Mouse (Mus musculus) retina, embryonic 14.5 days (tissue): ENCODE data around the gene Lmo4.

Source experiments
- DNase-seq: peaks from one replicate; pipeline ENCODE4 v3.0.0-alpha.2; 2015; ENCODE audit warnings: low spot score

Gene Lmo4

DNA sequence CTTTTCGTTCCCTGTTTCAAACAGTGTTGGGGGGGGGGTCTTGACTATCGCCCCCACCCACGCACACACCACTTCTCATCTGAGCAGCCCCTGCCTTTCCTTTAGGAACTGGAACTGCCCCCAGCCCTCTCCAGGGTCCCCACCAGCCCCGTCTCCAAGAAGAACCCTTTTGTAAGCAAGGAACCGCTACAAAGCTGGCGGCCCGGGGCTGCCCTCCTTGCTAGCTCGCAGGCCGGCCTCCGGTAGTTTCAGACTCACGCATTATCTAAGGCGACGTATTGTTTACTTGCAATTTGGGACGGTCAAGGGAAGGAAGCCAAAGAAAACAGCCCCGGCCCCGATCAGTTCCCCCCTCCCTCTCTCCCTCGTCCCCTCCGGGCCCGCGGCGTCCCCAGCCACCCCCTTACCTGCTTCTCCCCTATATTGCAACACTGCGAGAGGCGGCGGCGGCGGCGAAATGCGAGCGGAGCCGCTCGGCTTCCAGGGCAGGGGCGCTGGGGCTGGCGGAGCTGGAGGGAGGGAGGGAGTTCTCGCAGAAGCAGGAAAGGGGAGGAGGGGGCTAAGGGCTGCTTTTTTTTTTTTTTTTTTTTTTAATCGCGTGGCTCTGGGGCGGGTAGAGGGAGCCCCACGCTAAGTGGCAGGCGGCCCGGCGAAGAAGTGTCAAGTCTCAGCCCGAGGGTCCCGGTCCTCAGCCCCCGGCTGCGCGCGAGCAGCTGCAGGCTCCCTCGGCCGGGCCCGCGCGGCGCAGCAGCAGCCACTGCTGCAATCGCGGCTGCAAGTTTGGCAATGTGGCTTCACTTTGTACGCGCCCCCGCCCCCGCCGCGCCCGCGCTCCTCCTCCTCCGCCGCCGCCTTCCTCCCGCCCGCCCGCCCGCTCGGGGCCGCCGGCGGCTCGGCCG lies at the start of gene Lmo4:
TSS of gene Lmo4 (minus strand) at position 808 of the 899 bp plus-strand sequence.
- peak; percentile 76 for DNase-seq

DNA sequence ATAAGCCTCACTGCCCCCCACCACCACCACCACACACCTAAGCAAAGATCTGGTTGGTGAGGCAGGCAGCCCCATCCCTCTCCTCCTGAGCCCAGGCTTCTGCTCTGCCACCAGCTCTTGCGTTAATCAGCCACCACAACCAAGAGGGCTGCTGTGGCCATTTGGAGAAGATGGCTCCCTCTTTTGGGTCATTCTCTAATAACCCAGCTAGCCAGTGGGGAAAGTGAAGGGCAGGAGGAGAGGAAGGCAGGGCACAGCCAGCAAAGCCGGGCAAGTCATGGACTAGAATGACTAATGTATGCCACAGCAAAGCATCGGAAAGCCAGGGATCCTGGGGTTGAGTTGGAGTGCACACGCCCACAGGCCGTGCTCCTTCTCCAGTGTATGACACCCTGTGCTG lies 49.3 kb upstream of the Lmo4 start:
- DNase-seq = no peak

DNA sequence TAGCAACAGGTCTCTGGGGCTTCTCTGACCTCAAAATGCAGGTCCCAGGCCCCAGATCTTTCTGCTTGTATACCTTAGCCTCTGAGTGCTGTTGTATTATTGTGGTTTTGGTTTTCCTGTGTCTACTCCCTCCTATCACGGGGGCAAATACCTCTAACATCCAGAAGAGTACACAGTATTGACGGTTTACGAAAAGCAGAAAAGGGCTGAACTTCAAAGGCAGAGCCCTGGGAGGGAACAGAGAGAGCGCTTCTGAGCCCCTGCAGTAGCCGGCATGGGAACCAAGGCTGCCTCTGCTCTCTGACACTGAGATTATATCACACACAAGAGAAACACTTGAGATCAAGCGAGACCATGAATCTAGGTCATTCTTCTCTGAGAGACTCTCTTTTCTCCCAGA lies 48.0 kb upstream of the Lmo4 start:
- no peak for DNase-seq

DNA sequence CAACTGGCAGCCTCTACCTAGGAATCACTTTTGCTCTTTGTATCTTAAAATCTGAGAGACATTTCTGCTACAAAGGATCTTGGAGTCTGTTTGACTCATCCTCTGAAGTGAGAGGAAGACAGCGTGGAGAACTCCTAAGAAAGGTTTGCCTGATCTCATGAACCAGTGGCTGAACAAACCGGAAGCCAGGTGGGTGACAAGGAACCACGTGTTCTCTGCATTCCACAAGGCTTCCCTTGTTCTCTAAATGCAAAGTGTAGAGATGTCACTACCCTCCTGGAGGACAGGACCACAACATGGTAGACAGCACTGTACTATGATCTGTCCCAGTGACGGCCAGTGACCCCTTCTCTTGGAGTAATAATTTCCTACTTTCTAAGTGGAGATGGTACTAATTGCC lies 47.1 kb upstream of the Lmo4 start:
- no peak for DNase-seq

DNA sequence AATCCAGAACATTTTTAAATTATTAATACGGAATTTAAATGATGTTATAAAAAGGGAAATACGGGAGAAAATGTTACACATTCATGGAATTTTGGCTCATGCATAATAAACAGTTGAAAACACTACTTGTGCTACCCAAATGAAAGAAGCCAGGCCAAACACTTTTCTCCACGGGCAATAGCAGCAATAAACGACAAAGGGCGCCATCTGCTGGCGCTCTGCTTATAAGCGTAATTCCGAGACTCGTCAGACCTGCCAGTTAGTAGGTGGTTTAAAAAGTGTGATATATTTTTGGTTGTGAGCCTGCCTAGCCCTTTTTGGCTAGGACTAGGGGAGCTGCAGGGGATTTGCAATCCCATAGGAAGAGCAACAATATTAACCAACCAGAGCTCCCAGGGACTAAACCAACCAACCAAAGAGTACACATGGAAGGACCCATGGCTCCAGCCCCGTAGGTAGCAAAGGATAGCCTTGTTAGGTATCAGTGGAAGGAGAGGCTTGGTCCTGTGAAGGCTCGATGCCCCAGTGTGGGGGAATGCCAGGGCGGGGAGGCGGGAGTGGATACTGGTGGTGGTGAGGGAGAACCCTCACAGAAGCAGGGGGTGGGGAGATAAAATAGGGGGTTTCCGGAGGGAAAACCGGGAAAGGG lies 37.1 kb upstream of the Lmo4 start:
- peak; percentile 92 for DNase-seq

DNA sequence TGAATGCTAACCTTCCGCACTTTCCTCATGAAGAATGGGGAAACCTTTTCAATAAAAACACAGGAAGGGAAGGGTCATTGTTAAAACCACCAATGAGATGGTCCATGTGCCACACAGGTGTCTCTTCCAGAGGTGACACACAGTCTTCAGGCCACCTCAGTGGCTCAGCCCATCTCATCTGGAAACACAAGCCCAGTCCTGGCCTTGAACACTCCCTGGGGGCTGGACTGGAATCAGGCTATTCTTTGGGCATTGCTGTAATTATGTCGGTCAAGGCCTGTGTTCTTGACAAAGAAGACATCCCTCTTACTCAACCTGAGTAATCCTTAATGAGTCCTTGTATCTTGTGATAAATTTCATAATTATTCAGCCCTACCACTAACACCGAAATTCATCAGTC lies 36.1 kb upstream of the Lmo4 start:
- no peak for DNase-seq

DNA sequence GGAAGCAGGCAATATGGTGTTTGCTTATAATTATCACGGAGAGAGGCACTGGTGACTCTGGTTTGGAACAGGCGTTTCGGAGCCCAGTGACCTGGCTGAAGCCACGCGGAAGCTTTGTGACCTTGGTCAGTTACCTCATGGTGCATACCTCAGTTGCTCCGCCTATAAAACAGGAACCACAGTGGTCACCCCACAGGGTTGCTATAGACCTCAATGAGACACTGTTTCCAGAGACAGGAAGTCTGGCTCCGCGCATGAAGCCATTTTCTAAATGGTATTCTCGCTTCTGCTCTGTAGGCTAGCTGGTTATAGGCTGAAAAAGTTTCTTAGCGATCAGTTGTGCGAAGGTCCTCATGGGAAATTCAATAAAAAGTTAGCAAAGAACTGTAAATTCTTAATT lies 33.5 kb upstream of the Lmo4 start:
- DNase-seq = no peak

DNA sequence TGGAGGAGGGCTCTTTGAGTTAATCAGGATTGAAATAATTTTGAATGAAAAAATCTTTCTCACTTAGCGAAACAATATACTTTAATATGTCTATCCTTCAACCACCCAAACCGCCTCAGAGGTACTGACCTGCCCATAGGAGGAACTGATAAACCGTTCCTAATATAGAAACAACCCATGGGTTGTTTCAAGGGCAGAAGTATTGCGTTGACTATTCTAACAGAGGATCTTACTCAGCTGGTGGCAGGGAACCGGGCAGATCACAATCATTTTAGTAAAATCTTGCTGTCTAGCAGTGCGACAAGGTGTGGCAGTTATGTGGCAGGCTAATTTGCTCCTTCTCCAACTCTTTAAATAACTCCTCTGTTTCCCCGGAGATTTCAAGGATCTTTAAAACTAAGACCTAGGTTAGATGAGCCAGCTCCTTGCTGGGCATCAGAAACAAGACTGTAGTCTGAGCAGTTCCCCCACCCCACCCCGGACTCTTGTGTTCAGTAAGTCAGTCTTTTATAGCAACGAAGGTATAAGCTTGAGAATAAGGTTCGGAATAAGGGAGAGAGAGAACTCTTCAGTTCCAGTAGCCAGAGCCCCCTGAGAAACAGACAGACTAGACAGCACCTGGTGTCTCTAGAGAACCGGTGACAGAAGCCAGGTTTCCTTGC lies 27.5 kb upstream of the Lmo4 start:
- no peak for DNase-seq

DNA sequence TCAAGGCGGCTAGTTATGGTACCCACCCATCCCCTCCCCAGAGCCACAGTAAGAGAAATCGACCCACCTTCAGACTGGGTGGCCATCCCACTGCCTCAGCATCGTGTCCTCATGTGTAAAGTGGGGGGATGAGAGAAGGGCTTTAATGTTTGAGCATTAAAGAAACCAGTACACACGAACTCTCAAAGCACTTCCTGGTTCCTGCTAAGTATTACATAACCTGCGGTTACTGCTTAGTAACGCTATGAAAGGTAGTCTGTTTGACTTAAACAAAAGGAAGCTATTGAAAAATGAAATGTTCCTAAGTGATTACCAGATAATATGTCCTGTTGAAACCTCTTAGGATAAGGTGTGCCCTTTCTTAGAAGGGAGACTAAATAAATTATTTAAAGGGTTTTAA lies 26.9 kb upstream of the Lmo4 start:
- no peak for DNase-seq

DNA sequence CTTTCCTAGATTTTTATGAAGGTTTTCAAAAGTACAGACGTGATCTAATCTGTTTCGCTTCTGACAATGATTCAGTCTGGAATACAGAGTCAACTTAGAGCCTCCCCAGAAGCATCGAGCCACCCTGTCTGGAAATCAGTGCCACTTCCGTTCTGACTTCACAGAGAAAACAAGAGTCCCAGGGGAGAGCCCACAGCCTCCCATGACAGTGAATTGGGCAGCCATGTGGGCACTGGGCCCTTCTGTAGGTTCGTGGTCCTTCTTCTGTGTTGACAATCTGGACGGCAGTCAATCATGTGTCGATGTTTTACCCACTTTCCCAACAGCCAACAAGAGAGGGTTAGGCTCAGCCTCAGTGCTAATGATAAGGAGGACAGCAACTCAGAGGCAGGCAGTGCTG lies 26.4 kb upstream of the Lmo4 start:
- no peak for DNase-seq

DNA sequence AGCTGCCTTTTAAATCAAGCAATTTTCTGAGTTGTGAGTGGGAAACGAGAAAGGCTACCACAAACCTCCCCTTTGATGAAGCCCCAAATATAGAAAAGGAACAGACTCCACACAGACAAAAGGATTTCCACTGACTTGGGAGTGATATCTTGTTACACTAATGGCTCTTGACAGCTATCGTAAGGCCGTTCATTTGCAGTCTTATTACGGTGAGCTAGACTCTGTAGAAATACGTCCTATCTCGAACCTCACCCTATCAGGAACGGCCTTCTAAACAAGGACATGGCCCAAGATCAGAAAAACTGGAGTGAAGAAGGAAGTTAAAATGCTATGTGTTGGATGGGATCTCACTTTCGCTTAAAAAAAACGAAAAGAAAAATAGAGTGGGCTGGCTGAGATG lies 25.0 kb upstream of the Lmo4 start:
- DNase-seq = peak; percentile 72

DNA sequence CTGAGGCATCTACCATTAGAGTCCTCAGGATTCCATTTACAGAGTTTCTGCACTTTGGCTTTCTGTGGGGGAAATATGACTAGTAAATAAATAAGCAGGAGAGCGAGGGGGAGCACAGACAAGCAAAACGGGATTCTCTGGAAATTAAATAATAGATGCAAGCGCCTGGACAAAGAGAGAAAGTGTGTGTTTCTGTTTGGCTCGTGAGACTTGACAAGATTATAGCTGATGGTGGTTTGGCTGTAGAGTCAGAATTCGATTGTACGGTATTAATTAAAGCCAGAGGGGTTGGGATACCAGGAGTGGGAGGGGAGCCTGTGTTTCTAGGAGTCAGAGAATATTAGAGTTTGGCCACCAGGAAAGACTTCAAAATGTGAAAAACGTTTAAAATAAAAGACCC lies 24.3 kb upstream of the Lmo4 start:
- DNase-seq = no peak

DNA sequence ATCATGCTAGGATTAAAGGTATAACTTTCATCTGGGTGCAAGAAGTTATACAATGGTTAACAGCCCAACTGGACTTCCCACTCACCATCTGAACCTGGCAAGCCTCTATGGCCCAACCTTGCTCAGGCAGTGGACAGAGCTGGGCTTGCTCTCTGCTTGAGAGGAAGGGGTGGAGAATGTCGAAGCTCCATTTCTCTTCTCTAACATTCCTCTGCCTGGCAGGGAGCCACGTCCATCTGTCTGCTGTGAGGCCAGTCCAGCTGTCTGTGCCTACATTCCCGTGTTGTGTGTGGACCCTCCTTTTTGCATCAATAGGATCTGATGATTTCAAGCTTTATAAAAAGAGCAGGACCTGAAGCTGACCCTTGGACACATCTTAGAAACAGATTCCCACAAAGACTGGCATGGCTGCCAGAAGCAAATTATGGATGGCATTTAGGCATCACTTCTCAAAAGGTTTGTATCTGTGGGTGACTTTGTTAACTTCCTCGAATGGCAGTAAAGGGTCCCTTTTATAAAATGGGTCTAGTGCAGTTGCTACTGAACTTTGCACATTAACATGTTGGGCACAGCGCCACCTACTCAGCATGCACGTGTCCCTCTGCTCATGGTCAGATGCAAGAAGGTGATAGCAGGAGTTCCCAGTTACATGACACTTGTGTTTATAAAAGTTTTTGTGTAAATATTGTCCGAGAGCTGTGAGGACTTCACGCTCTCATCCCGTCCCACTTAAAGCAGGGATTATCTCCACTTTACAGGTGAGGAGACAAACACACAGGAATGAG lies 20.6 kb upstream of the Lmo4 start:
- no peak for DNase-seq

DNA sequence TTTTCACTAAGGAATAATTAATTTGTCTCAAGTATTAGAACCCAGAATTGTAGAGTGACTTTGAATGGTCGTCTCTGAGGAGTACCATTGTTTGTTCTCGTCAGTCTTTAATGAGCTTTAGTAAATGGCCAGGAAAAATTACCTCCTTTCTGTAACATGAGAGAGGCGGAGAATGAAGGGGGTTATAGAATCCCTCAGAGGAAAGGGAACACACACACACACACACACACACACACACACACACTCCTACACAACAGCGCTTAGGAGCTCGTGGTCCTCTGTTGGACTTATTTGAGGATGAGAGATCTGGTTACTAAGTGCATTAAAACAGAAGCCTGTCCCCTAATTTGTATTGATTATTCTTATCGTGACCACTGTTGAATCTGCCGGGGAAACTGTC lies 19.6 kb upstream of the Lmo4 start:
- DNase-seq = no peak

DNA sequence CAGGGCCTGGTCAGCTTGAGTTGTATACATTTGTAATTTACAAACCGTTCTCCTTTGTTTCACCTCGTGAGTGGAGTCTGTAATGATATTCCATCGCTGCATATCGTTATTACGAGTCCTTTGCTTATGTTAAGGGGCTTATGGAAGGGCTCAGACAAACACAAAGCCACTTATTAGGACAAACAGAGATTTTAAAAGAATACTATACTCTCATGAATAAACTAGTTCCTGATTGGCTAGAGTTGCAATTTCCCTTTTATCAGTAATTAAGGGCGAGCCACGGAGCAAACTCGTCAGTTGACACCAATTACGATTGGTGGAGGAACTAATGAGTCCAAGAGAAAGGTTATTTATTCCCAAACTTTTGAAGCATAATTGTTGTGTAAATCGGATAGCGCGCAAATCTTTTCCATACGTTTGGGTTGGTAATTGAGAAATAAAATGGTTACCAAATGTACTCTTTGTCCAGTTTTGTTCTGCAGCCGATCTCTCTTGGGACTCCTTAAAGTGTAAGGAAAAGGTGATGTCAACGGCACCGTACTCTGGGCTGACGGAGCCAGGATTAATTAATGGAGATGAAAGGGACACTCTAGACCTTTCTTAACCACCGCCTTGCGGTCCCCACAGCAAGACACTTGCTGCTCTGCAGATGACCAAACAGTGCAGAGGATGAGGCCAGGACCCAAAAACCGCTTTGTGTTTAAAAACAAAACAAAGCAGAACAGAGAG lies 18.5 kb upstream of the Lmo4 start:
- DNase-seq = no peak

DNA sequence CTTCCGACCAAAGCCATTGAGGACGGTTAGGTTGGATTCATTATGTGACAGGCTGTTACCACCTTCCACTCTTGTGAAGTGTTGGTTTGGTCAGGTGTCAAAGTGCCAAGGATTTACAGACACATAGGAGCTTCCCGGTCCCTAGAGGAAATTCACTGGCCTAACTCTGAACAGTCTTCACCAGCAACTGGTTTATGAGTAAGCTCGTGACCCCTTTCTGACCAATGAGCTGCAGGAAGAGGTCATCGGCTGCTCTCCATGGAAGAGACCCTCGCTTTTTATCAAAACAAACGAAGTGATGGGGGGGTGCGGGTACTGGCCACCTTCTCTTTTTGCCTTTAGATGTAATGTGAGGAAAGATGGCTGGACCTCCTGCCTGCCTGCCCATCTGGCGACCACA lies 17.4 kb upstream of the Lmo4 start:
- DNase-seq = no peak

DNA sequence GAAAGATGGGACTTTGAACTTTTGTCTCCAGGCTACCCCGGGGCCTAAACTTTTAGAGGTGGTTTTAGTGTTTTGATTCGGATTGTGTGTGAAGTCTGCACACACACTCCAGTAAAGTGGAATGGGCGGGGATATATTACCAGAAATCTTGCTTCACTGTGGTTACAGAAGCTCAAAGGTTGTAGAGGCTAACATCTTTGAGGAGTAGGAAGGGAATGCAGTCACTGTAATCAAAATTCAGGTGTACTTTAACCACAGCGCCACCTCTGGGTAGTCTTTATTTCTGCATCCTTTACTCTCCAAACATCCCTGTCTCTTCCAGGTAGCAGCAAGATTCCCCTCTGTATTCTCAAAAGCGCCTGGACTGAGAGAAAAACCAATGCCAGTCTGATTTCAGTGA lies 2.5 kb upstream of the Lmo4 start:
- peak; percentile 80 for DNase-seq

DNA sequence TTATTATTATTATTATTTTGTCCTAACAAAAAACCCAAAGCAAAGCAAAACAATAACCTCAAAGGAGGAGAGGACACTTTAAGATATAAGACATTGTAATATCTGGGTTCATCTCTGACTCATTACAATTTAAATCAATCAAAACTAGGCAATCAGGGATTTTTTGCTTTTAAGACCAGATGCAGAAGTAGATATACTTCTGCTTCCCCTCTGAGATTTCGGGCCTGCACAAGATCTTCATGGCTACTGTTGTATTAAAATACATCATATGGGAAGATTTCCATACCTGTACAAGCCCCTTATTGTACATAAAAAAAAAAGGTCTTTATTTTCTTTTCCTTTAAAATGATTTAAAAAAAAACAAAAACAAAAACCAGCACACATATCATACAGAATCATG lies 1.9 kb upstream of the Lmo4 start:
- no peak for DNase-seq

DNA sequence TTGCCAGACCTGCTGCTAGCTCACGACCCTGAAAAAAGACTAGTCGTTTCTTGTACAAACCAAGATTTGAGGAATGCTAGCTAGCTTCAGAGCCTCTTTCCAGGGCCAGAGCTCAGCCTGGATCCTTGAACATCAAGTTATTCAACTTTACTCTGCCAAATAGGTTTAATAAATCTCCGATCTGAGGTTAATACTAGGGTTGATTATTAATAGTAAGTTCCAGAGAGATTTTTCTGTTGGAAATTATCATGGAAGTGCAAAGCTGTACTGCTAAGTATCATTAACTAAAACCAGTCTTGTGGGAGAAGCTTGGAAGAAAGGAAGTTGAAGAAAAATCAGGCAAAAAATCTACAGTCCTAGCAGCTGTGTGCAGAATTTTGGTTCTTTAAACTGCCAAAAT lies 1.2 kb upstream of the Lmo4 start:
- DNase-seq = no peak

DNA sequence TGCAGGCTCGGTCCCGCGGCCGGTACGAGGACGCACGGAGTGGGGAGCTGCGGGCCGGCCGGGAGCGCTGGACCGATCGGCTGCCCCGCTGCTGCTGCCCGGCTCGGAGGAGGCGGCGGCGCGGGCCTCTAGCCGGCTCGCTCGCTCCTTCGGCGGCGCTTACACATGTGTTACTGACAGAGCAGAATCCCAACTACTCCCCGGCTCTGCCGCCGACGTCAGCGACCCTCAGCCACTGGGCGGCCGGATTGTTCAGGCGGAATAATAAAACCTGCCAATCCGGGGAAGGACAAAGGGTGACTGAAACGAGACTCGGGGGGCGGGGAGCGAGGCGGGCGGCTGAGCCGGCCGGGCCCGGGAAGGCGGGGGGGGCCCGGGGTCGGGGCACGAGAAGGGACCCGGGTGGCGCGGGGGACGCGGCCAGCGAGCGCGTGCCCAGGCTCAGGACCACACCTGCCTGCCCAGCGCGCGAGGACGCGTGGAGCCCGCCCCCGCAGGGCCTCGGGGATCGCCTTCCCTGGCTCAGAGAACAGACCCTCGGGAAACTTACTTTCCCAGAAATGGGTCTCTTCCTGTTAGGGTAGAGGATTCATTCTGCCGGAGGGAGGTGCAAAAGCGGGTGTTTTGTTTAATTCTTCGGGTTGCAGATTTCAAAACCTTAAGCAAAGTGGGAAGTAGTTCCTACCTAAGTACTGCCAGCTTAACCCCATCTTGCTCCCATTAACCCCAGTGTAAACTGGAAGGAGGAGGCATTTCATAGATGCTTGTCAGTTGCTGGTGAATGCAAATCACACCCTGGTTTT lies 532 bp upstream of the Lmo4 start:
- DNase-seq = peak; percentile 96

DNA sequence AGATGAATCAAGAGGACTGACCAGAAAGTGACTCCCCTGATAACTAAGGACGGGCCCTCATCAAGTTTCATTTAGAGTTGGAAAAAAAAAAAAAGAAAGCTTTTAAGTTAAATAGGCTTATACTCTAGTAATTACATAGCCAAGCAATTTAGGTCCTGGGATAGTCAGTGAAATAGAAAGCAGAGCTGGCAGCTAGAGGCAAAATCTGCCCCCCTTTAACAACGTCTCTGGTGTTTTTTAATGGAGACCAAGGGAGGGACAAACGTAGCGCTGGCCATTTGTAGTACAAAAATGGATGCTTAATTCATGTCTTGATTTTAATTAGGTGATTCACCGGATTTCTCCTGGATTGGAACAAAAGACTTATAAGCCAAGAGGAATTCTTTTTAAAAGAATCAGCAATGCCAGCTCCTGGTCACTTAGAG lies 1.0 kb downstream of the Lmo4 start:
- DNase-seq = no peak
